Mouse (Mus musculus): ENCODE results near the gene Cbarp.

Cbarp gene

DNA sequence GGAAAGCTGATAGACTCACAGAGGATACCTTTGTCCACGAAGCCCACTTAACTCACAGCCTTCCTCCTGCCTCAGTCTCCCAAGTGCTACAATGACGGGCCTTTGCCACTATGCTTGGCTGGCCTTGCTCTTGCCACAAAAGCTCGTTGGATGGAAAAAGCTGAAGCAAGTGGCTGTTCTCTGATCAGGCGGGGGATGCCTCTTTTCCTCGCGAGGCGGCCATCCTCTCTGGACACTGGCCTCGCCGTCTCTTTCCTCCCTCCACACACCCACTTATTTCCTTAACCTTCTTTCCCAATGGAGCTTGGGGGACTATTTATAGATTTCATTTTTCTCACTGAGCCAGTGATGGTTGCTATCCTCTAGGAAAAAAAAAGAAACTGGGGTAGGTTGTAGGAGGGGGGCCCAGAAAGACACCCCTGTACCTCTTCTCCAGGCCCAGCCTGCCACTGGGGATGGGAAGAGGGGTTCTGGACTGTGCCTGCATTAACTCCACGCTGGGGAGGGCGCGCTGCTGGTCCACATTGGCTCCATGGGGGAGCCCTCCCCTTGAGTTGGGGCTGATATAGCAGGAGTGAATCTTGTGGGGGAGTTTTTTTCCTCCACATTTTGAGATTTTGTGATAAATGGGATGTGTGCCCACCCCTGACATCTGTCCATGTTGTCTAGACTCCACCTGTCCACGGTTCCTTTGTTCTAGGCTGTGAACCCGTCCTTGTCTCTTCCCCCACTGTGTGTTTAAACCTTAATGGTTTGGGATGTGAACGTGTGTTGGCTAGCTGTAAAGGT lies 16.7 kb upstream of the Cbarp start:
- DNase-seq (ENCODE audit: low read depth, low spot score), result no peak

DNA sequence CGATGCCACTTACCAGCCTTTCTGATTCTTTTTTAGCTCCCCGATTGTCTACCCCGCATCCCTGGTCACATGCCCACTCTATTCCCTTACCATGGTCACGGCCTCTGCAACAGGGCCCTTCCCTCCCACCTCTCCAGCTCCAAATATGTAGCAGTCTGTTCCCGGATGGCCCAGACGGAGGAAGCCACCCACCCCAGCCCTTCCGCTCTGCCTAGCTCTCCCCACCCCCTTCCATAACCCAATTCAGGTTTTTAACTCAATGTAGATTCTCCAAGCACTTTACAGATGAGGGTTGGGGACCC lies 16.1 kb upstream of the Cbarp start:
- no peak for DNase-seq (ENCODE audit: low read depth, low spot score)

DNA sequence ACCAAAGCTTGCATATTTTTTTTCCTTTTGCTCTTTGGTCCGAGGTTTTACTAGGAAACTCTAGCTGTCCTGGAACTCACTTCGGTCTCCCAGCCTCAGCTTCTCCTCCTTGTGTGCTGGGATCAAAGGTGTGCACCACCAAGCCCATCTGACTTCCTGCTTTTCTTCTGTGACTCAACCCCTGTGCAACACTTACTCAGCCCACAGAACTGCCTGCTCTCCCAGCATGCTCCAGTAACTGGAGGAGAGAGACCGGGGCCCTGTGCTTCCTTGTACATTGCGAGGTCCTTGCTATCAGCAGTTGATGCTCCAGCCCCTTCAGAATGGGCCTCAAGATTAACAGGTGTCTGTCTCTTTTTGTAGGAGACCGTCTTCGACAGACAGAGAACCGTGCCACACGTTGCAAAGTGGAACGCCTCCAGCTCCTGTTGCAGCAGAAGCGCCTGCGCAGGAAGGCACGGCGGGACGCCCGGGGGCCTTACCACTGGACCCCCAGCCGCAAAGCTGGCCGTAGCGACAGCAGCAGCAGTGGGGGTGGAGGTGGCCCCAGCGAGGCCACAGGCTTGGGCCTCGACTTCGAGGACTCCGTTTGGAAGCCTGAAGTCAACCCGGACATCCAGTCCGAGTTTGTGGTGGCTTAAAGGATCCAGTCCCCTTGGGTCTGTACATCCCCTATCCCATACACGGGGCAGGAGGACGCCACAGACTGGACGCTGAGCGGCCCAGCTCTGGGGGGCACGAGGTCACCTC lies 15.5 kb upstream of the Cbarp start:
- DNase-seq (ENCODE audit: low read depth, low spot score), result no peak

DNA sequence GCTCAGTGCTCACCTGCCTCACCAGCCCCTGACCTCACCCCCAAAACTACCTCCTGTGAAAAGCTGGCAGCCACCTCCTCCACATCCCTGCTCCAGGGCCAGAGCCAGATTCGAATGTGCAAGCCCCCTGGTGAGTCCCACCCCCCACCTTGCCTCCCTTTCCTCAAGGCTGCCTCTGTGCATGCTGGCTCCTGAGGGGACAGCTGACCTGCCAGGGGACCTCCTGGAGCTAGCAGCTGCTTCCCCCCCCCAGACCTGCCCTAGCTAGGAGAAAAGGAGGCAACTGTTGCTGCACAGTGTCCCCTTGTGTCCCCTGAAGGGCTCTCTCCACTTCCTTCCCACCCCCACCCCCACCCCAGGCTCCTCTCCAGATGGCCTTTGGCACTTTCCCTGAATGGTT lies 14.6 kb upstream of the Cbarp start:
- DNase-seq (ENCODE audit: low read depth, low spot score), result no peak

DNA sequence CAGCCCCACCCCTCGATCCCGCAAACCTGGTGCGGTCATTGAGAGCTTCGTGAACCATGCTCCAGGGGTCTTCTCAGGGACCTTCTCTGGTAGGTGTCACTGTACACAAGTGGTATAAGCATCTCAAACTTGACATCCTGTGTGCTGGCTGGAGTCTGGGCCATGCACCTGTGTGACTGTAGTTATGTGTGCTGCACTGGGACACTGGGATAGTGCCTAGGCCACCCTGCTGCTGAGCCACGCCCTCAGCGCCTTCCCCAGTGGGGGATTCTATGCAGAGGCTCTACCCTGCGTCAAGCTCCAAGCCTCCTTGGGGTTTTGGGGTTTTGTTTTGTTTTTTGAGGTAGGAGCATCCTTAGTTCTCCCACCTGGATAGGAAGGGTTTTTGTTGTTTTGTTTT lies 13.7 kb upstream of the Cbarp start:
- DNase-seq (ENCODE audit: low read depth, low spot score), result no peak

DNA sequence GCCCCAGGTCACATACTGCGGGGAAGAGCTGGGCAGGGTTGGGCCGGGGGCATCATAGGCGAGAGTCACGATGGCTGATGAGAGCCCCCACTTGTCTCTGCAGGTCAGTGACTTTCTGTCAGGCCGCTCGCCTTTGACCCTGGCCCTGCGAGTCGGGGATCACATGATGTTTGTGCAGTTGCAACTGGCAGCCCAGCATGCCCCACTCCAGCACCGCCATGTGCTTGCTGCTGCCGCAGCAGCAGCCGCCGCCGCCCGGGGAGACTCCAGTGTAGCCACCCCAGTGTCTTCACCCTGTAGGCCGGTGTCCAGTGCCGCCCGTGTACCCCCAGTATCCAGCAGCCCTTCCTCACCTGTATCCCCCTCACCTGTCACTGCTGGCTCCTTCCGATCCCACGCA lies 13.1 kb upstream of the Cbarp start:
- no peak for DNase-seq (ENCODE audit: low read depth, low spot score)

DNA sequence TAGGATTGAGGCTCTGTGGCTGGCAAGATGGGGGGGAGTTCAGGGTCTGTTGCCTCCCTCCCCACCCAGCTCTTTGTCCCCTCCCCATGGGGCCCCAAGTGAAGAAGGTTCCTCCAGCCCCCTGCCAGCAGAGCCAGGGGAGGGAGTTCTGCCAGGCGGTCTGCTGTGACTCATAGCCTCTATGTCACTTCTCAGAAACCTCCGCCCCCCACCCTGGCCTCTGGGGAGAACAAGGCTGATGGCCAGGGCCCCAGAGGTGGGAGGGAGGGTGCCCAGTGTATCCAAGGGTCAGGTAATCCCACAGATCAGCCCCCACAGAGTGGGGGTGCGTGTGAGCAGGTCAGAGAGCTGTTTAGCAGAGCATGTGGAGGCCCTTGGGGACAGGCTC lies 12.2 kb upstream of the Cbarp start:
- no peak for DNase-seq (ENCODE audit: low read depth, low spot score)

DNA sequence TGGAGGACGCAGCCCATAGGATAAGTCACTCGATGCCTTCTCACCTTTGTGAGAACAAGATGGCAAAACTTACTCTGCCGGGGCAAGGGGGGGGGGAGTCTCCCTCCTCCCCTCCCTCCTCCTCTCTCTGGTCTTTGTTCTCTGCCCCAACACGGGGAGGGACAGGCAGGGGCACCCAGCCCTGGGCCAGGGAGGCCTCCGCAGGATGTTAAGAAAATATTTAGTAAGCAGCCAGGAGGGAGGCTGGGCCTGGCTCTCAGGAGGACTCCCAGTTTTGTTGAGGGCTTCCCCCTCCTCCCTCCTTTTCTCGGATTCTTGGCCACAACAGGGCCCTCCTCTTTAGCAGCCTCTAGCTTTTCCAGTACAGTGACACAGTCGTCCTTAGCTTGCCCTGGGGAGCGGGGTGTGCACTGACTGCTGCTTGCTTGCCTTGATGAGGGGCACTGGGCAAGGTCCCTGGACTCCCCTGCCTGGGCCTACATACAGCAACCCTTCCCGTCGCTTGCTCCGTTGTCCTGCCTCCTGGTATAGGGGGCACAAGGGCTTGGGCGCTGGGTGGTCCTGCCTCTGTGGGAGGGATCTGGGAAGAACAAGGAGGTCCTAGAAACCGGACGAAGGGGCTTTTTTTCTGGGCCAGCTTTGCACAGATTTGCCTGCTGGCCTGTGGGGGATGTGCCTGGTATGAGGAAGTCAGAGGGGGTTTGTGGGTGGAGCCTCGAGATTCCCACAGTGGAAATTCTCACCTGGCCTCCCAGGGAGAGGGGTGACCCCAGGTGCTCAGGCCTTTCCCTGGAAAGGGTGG lies 11.6 kb upstream of the Cbarp start:
- DNase-seq (ENCODE audit: low read depth, low spot score), result no peak

DNA sequence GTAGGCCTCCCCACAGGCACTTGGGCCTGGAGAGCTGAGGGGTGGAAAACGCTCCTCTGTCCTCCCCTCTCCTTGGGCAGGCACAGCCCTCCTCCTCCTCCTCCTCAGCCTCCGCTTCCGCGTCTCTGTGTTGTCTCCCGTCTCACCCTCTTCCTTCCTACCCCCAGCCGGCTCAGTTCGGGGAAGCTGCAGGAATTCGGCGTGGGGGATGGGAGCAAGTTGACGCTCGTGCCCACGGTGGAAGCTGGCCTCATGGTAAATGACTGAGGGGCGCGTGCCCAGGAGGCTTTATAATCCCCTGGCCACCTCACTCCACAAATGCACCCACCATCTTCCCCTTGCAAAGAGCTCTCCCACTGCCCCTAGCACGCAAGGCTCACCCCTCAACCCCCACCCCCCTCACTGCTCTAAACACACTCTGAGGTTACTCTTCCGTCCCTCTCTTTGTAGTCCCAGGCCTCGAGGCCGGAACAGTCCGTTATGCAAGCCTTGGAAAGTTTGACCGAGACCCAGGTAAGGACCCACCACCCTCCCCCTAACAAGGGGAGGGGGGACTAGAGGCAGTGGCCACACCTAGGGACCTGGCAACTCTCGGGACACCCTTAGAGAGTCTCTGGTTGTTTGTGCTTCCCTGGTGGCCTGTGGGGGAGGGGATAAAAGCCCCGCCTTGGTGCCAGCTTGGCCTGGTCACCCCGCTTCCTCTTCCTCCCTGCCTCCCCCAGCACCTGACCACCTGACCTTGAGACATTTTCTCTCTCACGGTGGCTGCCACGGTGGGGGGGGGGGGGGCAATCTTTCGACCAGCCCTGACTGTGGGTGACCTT lies 10.8 kb upstream of the Cbarp start:
- peak; percentile 59 for DNase-seq (ENCODE audit: low read depth, low spot score)

DNA sequence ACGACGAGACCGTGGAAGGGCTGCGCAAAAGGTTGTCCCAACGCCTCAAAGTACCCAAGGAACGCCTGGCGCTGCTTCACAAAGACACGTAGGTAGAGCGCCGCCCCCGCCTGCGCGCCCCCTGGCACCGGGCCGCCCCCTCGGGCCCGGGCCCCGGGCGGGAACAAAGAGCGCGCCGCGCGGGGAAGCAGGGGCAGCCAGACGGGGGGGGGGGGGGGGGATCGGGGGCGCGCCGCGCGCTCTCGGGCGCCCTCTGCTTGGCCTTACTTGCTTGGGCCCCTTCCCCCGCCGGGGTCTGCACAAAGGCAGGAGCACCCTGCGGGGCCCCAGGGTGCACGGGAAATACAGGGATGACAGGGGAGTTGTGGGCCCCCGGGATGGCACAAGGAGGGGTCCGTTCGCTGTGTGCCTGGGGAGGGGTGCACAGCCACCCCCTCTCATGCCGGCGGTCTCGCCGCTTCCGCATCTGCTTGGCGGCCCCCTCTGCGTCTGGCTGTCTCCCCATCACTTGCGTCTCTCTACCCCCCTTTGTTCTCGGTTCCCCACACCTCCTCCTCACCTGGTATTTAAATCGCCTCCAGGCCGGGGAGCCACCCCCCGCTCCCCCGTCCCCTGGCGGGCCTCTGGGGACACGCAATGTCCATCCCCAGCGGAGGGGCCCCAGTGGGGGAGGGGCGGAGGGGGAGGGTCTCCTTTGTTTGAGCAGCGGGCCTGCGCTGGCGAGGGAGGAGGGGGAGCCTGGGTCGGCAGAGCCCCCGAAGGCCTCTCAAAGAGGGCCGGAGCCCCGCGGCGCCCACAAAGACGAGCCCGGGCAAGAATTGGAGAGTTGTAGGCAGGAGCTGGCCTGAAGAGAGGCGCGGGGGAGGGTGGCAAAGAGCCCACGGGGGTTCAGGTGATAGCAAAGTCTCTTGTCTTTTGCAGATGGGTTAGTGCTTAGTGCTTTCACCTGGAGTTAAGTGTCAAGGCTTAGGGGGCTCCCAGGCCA lies 9.9 kb upstream of the Cbarp start:
- peak; percentile 80 for DNase-seq (ENCODE audit: low read depth, low spot score)

DNA sequence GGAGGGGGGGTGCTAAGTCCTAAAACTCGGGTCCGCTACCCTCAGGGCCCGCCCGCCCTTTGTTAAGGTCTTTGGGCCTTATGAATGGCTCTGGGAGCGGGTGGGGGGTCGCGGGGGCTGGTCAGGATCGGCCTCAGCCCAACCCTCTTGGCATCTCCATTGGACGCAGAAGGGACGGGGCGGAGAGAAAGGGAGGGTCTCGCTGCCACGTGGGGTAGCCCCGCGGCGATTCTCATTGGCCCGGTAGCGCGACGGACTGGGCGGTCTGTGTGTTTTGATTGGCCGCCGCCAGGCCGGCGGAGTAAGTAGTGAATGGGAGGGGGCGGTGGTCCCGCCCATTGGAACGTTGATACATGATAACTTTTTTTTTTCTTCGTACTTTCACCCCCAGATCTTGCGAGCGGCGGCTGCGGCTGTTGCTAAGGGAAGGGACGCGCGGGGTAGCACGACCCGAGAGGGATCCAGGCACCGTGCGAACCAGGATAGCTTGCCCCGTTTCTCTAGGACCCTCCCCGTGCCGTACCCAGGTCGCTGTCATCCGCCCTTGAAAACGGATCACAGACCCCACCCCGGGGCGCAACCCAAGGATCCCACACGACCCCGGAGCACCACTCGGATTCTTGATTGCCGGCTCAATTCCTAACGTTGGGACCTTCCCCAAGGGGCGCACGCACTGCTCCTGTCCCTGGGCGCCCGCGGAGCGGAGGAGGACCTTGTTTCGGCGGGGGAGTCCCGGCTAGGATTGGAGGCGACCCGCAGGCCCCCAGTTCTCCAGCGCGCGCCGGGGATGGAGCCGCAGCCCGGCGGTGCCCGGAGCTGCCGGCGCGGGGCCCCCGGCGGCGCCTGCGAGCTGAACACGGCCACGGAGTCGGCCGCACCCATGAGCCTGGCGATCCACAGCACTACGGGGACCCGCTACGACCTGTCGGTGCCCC lies 8.9 kb upstream of the Cbarp start:
- peak; percentile 99 for DNase-seq (ENCODE audit: low read depth, low spot score)

DNA sequence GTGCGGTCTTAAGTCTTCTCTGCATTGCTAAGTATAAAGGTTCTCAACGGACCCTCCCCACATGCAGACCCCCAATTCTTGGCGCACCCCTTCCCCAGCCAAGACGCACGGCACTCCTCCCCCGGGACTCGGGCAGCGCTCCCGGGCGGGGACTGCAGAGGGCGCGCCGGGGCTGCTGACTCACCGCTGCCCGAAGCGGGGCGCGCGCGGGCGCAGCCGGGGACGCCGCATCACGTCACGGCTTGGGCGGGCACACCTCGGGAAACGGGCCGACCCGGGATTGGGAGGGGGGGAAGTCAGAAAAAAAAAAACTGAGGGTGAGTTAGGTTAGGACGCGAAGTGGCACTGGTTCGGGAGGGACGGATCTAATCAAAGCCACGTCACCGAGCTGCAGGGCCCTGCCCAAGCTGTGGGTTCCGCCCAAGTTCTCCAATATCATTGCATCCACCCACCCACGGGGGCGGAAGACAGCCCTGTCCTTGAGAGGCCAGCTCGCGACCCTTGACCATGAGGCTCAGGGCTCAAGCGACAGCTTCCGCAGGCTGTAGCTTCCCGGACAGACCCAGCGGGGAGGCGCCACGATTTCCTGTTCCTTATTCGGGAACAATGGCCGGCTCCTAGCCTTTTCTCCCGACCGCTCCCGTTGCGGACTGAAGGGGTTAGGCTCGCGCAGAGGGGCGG lies 8.1 kb upstream of the Cbarp start:
- peak; percentile 93 for DNase-seq (ENCODE audit: low read depth, low spot score)

DNA sequence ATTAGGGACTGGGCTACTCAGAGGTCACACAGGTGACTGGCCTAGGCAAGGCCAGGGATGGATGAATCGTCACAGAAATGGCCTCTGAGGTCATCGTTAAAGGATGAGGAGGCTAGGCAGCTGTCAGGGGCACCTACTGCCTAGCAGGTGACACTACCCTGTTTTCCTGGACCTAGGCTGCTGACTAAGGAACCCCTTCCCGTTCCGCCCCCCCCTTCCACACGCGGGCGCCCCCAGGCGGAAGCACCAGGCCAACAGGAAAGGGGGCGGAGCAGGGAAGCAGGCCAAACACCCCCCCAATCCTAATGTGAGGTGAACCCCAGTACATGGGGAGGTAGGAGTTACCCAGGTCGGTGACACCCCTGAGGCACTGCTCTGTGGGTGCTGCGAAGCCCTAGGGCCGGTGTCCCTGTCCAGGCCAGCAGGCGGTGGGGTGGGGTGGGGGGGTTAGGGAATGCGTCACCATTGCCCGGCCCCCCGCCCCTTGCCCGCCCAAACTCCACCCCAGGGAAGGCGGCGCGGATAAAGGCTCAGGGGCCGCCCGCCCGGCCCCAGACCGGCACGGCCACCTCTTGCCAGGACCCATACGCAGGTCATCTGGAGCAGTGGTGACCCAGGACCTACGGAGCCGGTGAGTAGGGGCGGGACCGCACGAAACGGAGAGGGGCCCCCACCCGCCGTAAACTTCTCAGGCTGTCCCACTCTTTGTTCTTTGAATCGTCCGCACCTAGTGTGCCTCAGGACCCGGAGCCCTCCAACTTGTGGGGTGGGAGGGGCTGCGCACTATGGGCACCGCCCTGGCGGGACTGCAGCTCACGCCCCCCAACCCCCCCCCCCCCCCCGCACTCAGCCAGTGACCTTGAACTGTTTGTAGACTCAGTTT lies 7.3 kb upstream of the Cbarp start, which contains the start of gene Midn:
TSS of gene Midn (plus strand) at position 554 of the 883 bp plus-strand sequence.
- DNase-seq (ENCODE audit: low read depth, low spot score), result peak; percentile 78

DNA sequence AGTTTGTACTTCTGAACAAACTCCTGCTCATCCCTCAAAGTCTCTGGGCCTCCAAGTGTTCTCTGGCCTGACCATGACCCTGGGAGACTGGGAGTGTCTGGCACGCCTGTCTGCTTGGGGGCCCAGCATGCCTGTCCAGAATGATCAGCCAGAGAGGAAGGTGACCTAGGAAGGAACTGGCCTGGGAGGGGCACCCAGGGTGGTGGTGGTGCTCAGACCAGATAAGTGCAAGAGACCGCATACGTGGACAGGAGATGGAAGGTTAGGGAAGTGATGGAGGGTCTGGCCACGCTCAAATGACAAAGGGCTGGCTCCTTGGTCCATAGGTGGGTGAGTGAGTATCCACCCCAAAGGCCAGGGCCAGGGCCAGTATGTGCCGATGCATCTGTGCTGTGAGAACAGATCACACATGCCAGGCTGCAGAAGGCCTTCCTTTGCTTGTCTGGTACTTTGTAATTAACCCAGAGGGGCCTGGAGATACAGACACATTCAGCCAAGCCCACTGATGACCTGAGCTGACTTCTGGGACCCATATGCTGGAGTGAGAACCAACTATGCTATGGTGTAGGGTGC lies 6.6 kb upstream of the Cbarp start:
- no peak for DNase-seq (ENCODE audit: low read depth, low spot score)

DNA sequence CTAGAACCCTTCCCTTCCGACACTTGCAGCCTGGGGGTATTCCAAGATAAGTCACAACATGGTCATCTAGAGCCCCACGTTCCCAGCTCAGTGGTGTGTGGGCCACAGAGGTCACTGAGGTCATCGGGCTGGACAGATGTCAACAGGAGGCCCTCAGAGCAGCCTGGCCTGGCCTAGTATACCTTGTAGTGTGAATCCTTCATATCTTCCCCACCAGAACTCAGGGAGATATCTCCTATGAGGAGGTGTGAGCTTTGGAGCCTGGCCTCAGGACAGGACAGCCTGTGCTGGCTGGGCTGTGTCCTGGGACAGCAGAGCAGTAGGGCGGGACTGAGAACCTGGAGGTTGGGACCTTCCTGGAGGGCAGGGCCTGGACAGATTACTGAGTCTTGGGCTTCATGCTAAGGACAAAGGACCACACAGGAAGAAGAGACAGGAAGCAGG lies 6.0 kb upstream of the Cbarp start:
- DNase-seq (ENCODE audit: low read depth, low spot score), result no peak

DNA sequence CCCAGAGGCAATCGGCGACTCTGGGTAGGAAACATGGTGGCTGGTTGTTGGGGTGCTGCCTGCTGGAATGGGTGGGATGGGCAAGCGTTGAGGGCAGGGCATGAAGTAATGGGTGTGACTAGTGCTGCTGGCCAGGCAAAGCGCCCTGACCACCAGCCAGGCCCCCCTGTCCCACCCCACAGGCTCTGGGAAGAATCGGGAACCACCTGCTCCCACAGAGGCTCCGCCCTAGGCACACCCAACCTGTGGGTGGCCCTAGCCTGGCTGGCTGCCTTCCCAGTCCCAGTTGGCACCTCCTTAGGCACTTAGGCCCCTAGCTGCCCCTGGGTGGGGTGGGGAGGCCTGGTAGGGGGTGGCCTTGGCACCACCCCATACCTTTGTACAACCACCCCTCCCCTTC lies 5.3 kb upstream of the Cbarp start:
- DNase-seq (ENCODE audit: low read depth, low spot score), result no peak

Measured in forelimb bud, embryonic 11.5 days (tissue).